Mouse (Mus musculus): Measurements from ENCODE around the gene Thoc3.

- no peak for TF ChIP-seq TAL1 (IDR thresholded peaks at IDR 0.05; ENCODE audit: low read length)
- TF ChIP-seq GATA1 (IDR thresholded peaks at IDR 0.05; ENCODE audit: low read length): no peak
These were observed 7.1 kb upstream of the Thoc3 start for GRCm38 (mm10) chr13:54475702-54476101.
